Mouse (Mus musculus) liver, embryonic 14.5 days (tissue): ENCODE results near the gene Dmac2. TPM values are rescaled to one million over a fixed set of nuclear protein-coding genes. Genes with fewer than 3 reads are reported as not detected.

Experiments
- ATAC-seq: fragments of 200-750 bp; cut with Nextera tagmentation; 2 replicates; pipeline ENCODE4 v1.8.0; 2017; ENCODE audit warnings: moderate number of reproducible peaks, mild to moderate bottlenecking, moderate library complexity; ENCODE audit not compliant: insufficient read depth
- DNase-seq, 3 experiments: peaks; one replicate each; pipeline ENCODE4 v3.0.0-alpha.2; 2012 to 2013; ENCODE audit warnings: low read depth in 3 of 3, low spot score in 3 of 3
- H3K27ac ChIP-seq: fragments of 300-500 bp; sonication (generic); 2 replicates; pipeline ENCODE4 v1.5.1; 2014; ENCODE audit warnings: moderate library complexity, mild to moderate bottlenecking, control low read depth, inconsistent platforms
- H3K27me3 ChIP-seq: fragments of 300-500 bp; sonication (generic); 2 replicates; pipeline ENCODE4 v1.6.1; 2014; ENCODE audit warnings: mild to moderate bottlenecking, low read length, moderate library complexity; ENCODE audit not compliant: control insufficient read depth, insufficient read depth
- H3K36me3 ChIP-seq: fragments of 300-500 bp; sonication (generic); replicated peaks from 2 replicates; pipeline ENCODE4 v1.6.1; 2014; ENCODE audit warnings: low read depth; ENCODE audit not compliant: control insufficient read depth, insufficient read depth
- H3K4me1 ChIP-seq, 2 experiments: fragments of 200-500 bp in 1 of 2; fragments of 300-500 bp in 1 of 2; sonication (generic) in 1 of 2; replicated peaks; 2 replicates each; pipeline ENCODE4 v1.6.1; 2012 to 2014; ENCODE audit warnings: antibody characterized with exemption in 1 of 2, inconsistent platforms in 1 of 2, low read length in 1 of 2; ENCODE audit not compliant: control insufficient read depth in 2 of 2, insufficient read depth in 2 of 2
- H3K4me2 ChIP-seq: fragments of 300-500 bp; sonication (generic); 2 replicates; pipeline ENCODE4 v1.6.1; 2014; ENCODE audit warnings: low read depth, mild to moderate bottlenecking, control low read depth, moderate library complexity
- H3K4me3 ChIP-seq, 2 experiments: fragments of 200-500 bp in 1 of 2; fragments of 300-500 bp in 1 of 2; sonication (generic) in 1 of 2; 2 replicates each; pipeline ENCODE4 v1.5.1; 2012 to 2014; ENCODE audit warnings: low read depth in 2 of 2, low read length in 2 of 2, mild to moderate bottlenecking in 2 of 2, control low read depth in 1 of 2, inconsistent platforms in 1 of 2, moderate library complexity in 1 of 2; ENCODE audit not compliant: insufficient read depth in 1 of 2
- H3K9ac ChIP-seq: fragments of 300-500 bp; sonication (generic); replicated peaks from 2 replicates; pipeline ENCODE4 v1.6.1; 2014; ENCODE audit warnings: mild to moderate bottlenecking, control low read depth, moderate library complexity
- H3K9me3 ChIP-seq: fragments of 300-500 bp; sonication (generic); 2 replicates; pipeline ENCODE4 v1.6.1; 2016; ENCODE audit warnings: low read length, mixed read lengths; ENCODE audit not compliant: control insufficient read depth
- CTCF ChIP-seq: IDR thresholded peaks from 2 replicates; pipeline ENCODE4 v1.5.1; 2016; ENCODE audit warnings: antibody characterized with exemption, low read depth, control low read depth
- EP300 ChIP-seq: IDR thresholded peaks from 2 replicates; pipeline ENCODE4 v1.6.1; 2016; ENCODE audit warnings: antibody characterized with exemption, low read depth
- WGBS: fragments of 180-500 bp; shearing (Covaris S2); extraction: QIAGEN DNeasy Blood & Tissue Kit; methylation state at CpG from one replicate; pipeline ENCODE4 v1.1.7; 2014; ENCODE audit not compliant: insufficient replicate concordance; 5-methylcytosine and 5-hydroxymethylcytosine counted together
- polyA plus RNA-seq, 2 experiments: library from polyadenylated mRNA; depleted of rRNA in 1 of 2; stranded (reverse) in 1 of 2; unstranded in 1 of 2; fragments of >200 nt; fragmentation: Nextera tagmentation in 1 of 2; extraction: Ambion mirVana in 1 of 2; gene quantifications; 2 replicates each; pipeline versions ENCODE4 v1.2.1 to v1.2.3; 2012 to 2014

The Dmac2 gene
- polyA plus RNA-seq, 2 experiments: 6.9 to 8.1 TPM

GRCm38 (mm10) chr7:25639754-25640153 is 20.5 kb downstream of the Dmac2 start:
- Histone ChIP-seq H3K4me2 (no peak overlapping the region), H3K27me3 (no peaks in the 10 kb centered on the region), H3K4me1 (no peaks in the 10 kb centered on the region), H3K9me3 (no peaks in the 10 kb centered on the region), H3K27ac (no peak overlapping the region), H3K4me3 (no peak overlapping the region), H3K9ac (no peak overlapping the region), H3K36me3 (no peaks in the 10 kb centered on the region)
- DNase-seq (no peak), ATAC-seq (no peak)
- 72% methylated on average over 4 of the region's 4 CpGs for WGBS
- TF ChIP-seq EP300 (no peak), CTCF (no peak)

GRCm38 (mm10) chr7:25644136-25644535 is 24.9 kb downstream of the Dmac2 start:
- Histone ChIP-seq H3K27ac (no peak overlapping the region), H3K4me3 (no peak overlapping the region), H3K27me3 (no peaks in the 10 kb centered on the region), H3K9me3 (no peaks in the 10 kb centered on the region), H3K4me2 (no peak overlapping the region), H3K9ac (no peak overlapping the region), H3K4me1 (no peaks in the 10 kb centered on the region), H3K36me3 (no peaks in the 10 kb centered on the region)
- WGBS: 37% methylated on average over 10 of the region's 10 CpGs
- DNase-seq (no peak), ATAC-seq (no peak)
- TF ChIP-seq EP300 (no peak), CTCF (no peak)

GRCm38 (mm10) chr7:25644631-25645030 is 25.4 kb downstream of the Dmac2 start:
- Histone ChIP-seq H3K4me1 (peaks cover 0 to 3% of the 10 kb centered on the region in 2 experiments; a peak in 1 of 4 replicates), H3K27me3 (no peaks in the 10 kb centered on the region), H3K9ac (no peak overlapping the region), H3K36me3 (no peaks in the 10 kb centered on the region), H3K9me3 (no peaks in the 10 kb centered on the region), H3K4me2 (no peak overlapping the region), H3K27ac (no peak overlapping the region), H3K4me3 (no peak overlapping the region)
- no peak for ATAC-seq
- no peak for DNase-seq
- TF ChIP-seq EP300 (no peak), CTCF (no peak)
- WGBS: 37% methylated on average over 4 of the region's 4 CpGs

- Histone ChIP-seq H3K9me3 (no peaks in the 10 kb centered on the region), H3K4me3 (no peak overlapping the region), H3K27me3 (no peaks in the 10 kb centered on the region), H3K27ac (no peak overlapping the region), H3K4me2 (no peak overlapping the region), H3K36me3 (no peaks in the 10 kb centered on the region), H3K4me1 (peaks cover 0 to 5% of the 10 kb centered on the region in 2 experiments; a peak in 2 of 4 replicates), H3K9ac (no peak overlapping the region)
- ATAC-seq (no peak), DNase-seq (no peak)
- 42% methylated on average over 14 of the region's 14 CpGs for WGBS
- no peak for TF ChIP-seq CTCF
- no peak for TF ChIP-seq EP300
These were observed 25.9 kb downstream of the Dmac2 start for GRCm38 (mm10) chr7:25645074-25645473.

GRCm38 (mm10) chr7:25647574-25648123 is 28.4 kb downstream of the Dmac2 start:
- TF ChIP-seq EP300 (no peak), CTCF (peak; percentile 70)
- Histone ChIP-seq H3K4me1 (peaks cover 0 to 8% of the 10 kb centered on the region in 2 experiments; a peak in 2 of 4 replicates), H3K9me3 (no peaks in the 10 kb centered on the region), H3K4me3 (no peak overlapping the region), H3K27me3 (no peaks in the 10 kb centered on the region), H3K27ac (no peak overlapping the region), H3K4me2 (no peak overlapping the region), H3K9ac (no peak overlapping the region), H3K36me3 (no peaks in the 10 kb centered on the region)
- DNase-seq (no peak), ATAC-seq (no peak)
- 47% methylated on average over 5 of the region's 5 CpGs for WGBS
